Mouse (Mus musculus) bone marrow macrophage, adult 2 months (primary cell): ENCODE results near the gene Ednrb. TPM values are rescaled to one million over a fixed set of nuclear protein-coding genes. Genes with fewer than 3 reads are reported as not detected.

Experiments
- H3K27ac ChIP-seq: 2 replicates; pipeline ENCODE4 v1.5.1; 2012; ENCODE audit warnings: low read depth, low read length; ENCODE audit not compliant: insufficient read depth
- H3K4me1 ChIP-seq: 2 replicates; pipeline ENCODE4 v1.6.1; 2012; ENCODE audit warnings: low read length; ENCODE audit not compliant: control insufficient read depth, insufficient read depth
- H3K4me3 ChIP-seq: 2 replicates; pipeline ENCODE4 v1.5.1; 2012; ENCODE audit warnings: mild to moderate bottlenecking, low read length, moderate library complexity; ENCODE audit not compliant: insufficient read depth
- CTCF ChIP-seq: IDR thresholded peaks from 2 replicates; pipeline ENCODE4 v1.5.1; 2012; ENCODE audit warnings: low read depth, mild to moderate bottlenecking, low read length, moderate library complexity
- POLR2A ChIP-seq: IDR thresholded peaks from 2 replicates; pipeline ENCODE4 v1.6.1; 2012; ENCODE audit warnings: mild to moderate bottlenecking, low read depth, low read length, borderline replicate concordance
- polyA plus RNA-seq: library from polyadenylated mRNA; stranded (reverse); fragments of >200 nt; gene quantifications from 2 replicates; pipeline ENCODE4 v1.2.4, GENCODE M21; 2012; ENCODE audit not compliant: missing spikeins, insufficient read depth, insufficient read length

Ednrb gene
- polyA plus RNA-seq, 1 experiment, result 2.2 TPM

DNA sequence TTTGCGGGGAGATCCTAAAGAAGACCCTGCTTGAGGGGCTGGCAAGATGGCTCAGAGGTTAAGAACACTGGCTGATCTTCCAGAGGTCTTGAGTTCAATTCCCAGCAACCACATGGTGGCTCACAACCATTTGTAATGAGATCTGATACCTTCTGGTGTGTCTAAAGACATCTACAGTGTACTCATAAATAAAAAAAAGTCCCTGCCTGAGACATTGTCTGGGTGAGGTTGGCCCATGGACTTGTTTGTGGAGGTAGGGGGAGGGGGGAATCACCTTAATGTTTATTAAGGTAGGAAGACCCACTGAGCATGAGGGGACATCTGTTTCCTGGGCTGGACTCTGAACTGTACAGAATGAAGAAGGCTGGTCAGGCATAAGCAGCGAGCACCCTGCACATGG lies 1.5 kb upstream of the Ednrb start:
- no peak overlapping the region for H3K27ac ChIP-seq
- no peak overlapping the region for H3K4me3 ChIP-seq

DNA sequence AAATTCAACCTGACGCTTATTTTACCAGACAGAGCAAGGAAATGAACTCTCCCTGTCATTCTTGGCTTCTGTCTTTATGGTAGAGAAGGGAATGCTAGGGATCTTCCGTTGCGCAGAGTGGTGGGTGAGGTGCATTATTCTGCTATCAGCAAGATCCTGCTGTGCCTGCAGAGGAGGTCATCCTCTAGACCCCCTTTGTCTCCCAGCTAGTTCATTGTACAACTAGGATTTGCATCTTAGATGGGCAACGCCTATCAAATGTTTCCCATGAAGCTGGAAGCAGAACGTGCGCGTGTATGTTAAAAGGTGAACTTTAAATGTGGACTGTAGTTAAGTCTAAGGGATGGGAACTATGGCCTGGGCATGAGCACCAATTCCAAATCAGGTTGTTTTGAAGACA lies 742 bp upstream of the Ednrb start:
- H3K27ac ChIP-seq, result no peak overlapping the region
- TF ChIP-seq CTCF, result no peak
- TF ChIP-seq POLR2A, result no peak
- no peak overlapping the region for H3K4me3 ChIP-seq
- H3K4me1 ChIP-seq, result peaks cover 19% of the 10 kb centered on the region

More for the DNA sequence above, 1.5 kb upstream of the Ednrb start:
- no peak for TF ChIP-seq CTCF
- TF ChIP-seq POLR2A, result no peak
- peaks cover 12% of the 10 kb centered on the region for H3K4me1 ChIP-seq

DNA sequence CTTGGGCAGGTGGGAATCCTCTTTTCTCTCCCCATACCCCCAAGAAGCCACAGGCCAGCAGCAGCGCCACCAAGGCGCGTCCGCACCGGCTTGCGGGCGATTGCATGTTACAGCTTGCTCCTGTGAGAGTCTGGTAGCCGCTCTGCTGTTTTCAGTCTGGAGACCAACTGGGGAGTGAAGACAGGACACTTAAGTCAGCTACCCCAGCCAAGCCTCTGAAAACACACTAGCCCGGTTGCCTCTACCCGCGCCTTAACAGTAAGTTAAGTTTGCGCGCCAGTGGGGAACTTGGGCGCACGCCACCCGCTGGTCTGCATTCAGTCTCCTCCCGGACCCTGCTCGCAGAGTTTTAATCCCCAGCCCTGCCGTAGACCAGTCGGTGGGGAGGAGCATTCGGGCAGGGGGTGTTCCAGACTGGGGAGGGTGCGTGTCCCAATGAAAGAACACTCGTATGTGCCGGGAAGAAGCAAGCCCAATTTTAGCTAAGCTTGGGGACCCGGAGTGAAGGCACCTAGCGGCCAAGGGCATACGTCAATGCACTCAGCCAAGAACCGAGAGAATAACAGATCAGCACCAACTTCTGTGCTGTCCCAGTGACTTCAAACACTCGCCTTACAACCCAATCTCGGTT lies 716 bp downstream of the Ednrb start:
- Histone ChIP-seq H3K4me3 (peak overlapping the region; percentile 56), H3K27ac (no peak overlapping the region), H3K4me1 (peaks cover 19% of the 10 kb centered on the region)
- TF ChIP-seq POLR2A (no peak), CTCF (0 out of 2 replicates have a peak, but pooled peaks have one; percentile 20)

- Histone ChIP-seq H3K27ac (no peak overlapping the region), H3K4me3 (peak overlapping the region; percentile 56), H3K4me1 (peaks cover 19% of the 10 kb centered on the region)
- TF ChIP-seq CTCF (no peak), POLR2A (no peak)
Observed at GRCm38 (mm10) chr14:103842896-103843295, 1.3 kb downstream of the Ednrb start.

DNA sequence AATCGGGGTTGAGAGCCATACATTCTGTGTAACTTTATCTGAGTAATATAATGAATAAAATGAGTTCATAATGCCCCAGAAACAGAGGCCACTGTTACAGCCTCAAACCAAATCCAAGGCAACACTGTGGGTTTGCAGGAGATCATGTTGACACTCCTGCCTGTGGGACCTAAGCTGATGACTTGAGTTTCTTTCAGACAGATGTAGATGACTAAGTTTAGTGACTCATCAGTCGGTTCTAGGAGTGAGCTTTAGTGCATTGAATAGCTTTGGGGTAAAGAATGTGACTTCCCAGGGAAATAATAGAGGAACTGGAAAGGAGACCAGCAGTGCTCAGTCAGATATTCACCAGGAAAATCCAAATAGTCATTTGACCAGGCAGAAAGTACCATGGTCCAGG lies 3.8 kb downstream of the Ednrb start:
- no peak for TF ChIP-seq POLR2A
- no peak for TF ChIP-seq CTCF
- peak overlapping the region; percentile 44 for H3K27ac ChIP-seq
- no peak overlapping the region for H3K4me3 ChIP-seq

DNA sequence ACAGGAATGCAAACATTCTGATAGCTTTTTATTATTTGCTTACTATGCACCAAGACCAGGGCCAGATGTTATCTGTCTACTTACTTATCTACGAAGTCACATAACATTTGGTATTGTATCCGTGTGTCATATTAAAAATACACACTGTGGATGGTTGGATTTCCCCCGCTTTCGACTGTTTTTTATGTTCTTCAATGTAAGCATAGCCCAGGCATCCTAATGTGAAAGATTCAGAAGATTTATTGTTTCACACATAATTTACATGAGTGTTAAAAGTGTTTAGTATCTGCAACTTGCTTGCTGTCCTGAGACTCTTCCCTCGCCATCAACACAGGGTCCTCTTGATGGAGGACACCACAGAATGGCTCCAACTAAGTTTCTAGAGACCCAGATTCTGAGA lies 5.3 kb downstream of the Ednrb start:
- TF ChIP-seq POLR2A (no peak), CTCF (no peak)
- no peak overlapping the region for H3K4me3 ChIP-seq

More for the DNA sequence above, 3.8 kb downstream of the Ednrb start:
- H3K4me1 ChIP-seq, result peaks cover 19% of the 10 kb centered on the region

DNA sequence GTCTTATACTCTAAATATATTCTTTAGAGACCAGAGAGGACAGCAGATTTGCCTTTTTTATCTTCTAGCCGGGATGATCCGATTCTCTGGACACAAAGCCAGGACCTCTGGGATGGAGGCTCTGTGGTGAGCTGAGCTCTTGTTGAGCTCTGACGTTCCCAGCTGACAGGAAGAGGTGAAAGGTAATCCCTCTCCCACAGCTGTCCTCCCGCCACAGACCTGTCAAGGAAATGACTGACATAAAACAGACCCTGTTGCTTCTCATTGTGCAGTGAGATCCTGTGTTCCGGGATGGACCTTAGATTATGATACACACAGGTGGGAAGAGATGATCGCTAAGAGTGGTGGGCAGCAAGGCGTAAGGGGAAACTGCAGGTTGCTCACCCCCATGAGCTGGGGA lies 9.6 kb downstream of the Ednrb start:
- no peak overlapping the region for H3K4me3 ChIP-seq
- H3K27ac ChIP-seq, result no peak overlapping the region
- TF ChIP-seq CTCF (no peak), POLR2A (no peak)
- H3K4me1 ChIP-seq, result no peaks in the 10 kb centered on the region

More for the DNA sequence above, 5.3 kb downstream of the Ednrb start:
- Histone ChIP-seq H3K4me1 (peaks cover 13% of the 10 kb centered on the region), H3K27ac (no peak overlapping the region)

DNA sequence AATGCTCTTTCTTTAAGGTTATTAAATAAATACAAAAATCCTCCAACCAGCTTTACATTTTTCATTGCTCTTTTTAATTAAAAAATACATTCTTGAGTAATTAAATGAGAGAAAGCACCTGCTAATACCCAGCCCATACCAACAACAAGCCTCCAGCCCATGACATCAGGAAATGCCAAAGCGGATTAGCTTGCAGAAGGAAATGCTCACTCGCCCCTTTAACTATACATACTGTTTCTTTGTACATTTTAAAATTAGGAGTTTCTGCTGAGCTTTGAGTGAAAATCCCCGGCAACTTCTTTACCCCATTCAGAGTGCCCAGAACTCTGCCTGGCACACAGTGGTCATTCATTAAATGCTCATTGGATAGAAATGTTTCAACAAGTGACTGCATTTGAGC lies 10.1 kb downstream of the Ednrb start:
- no peak overlapping the region for H3K4me3 ChIP-seq
- TF ChIP-seq POLR2A (no peak), CTCF (no peak)
- no peaks in the 10 kb centered on the region for H3K4me1 ChIP-seq
- H3K27ac ChIP-seq, result no peak overlapping the region

GRCm38 (mm10) chr14:103832472-103832871 lies 11.7 kb downstream of the Ednrb start:
- H3K4me1 ChIP-seq, result no peaks in the 10 kb centered on the region

DNA sequence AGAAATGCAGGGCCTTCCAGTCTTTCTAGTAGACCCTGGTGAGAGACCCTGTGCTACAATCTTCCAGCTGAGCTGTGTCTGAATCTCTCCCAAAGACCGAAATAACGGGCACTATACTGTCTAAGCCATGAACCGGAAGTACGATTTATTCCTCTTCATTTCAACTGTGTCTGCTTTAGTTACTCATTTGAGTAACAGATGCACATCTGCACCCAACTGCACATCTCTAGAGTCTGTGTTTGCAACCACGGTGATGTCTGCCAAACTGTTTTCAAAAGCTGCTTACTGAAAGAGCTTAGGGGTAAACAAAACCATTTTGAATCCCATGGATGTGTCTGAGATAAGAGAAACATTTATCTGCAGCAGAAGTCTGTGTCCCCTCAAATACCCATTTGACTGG lies 13.2 kb downstream of the Ednrb start:
- TF ChIP-seq CTCF, result no peak
- no peak for TF ChIP-seq POLR2A
- peaks cover 7% of the 10 kb centered on the region for H3K4me1 ChIP-seq
- H3K4me3 ChIP-seq, result no peak overlapping the region
- H3K27ac ChIP-seq, result no peak overlapping the region

More at GRCm38 (mm10) chr14:103832472-103832871, 11.7 kb downstream of the Ednrb start:
- no peak overlapping the region for H3K4me3 ChIP-seq
- no peak overlapping the region for H3K27ac ChIP-seq
- TF ChIP-seq CTCF (no peak), POLR2A (no peak)
